Mouse (Mus musculus) ES-E14 (cell line): ENCODE measurements at regions not wholly inside any gene's neighbourhood (a gene's known extent, or its start where the extent isn't known, plus 50 kb on each side); places are given as distances from the start of the nearest gene placed in this dataset.

Source experiments
- HCFC1 ChIP-seq: IDR thresholded peaks from 2 replicates; pipeline ENCODE4 v1.6.1; 2012; ENCODE audit warnings: low read length, inconsistent platforms, borderline replicate concordance; ENCODE audit not compliant: insufficient read depth
- MAFK ChIP-seq: IDR thresholded peaks from 2 replicates; pipeline ENCODE4 v1.6.1; 2014; ENCODE audit warnings: mild to moderate bottlenecking, low read depth, low read length, inconsistent platforms; ENCODE audit not compliant: insufficient read depth
- ZC3H11A ChIP-seq: IDR thresholded peaks from 2 replicates; pipeline ENCODE4 v1.6.1; 2012; ENCODE audit warnings: low read depth, mild to moderate bottlenecking, inconsistent platforms, low read length, borderline replicate concordance

DNA sequence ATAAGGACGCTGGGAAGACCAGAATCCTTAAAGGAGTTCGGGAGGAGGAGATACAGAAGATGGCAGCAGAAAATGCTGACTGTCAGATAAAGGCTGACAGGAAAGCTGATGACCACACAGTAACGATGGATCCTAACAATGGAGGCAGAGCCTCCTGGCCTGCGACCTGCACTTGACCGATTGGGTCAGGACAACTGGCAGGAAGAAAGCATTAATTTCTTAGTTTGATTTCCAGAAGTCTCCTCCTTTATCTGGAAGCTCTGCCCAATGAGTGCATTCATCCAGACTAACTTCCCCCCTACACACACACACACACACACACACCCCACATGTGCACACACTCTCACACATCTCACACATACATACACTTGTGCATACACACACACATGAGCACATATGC lies 128.6 kb downstream of the Zfp706 start:
- TF ChIP-seq ZC3H11A = no peak
- TF ChIP-seq HCFC1 = no peak
- peak; percentile 29; the same call in 1 of the 2 replicates for TF ChIP-seq MAFK
